Mouse (Mus musculus): ENCODE measurements at regions not wholly inside any gene's neighbourhood (a gene's known extent, or its start where the extent isn't known, plus 50 kb on each side); places are given as distances from the start of the nearest gene placed in this dataset.

GRCm38 (mm10) chr13:25547150-25548145 lies 277.1 kb upstream of the Nrsn1 start:
- no peaks in the 10 kb centered on the region for H3K9me3 ChIP-seq (ENCODE audit: control insufficient read depth, low read depth, low read length)
- no peak overlapping the region for H3K27ac ChIP-seq (ENCODE audit: low read length)
- H3K4me3 ChIP-seq (ENCODE audit: low read depth, low read length) = no peak overlapping the region
- H3K36me3 ChIP-seq (ENCODE audit: control insufficient read depth, insufficient read depth, low read length) = no peaks in the 10 kb centered on the region
- ATAC-seq (ENCODE audit: insufficient number of reproducible peaks, insufficient read depth, low FRiP score, low read depth) = no peak
- H3K27me3 ChIP-seq (ENCODE audit: control insufficient read depth, insufficient read depth, low read length) = no peaks in the 10 kb centered on the region
- no peak overlapping the region for H3K4me2 ChIP-seq (replicated peaks; ENCODE audit: low read depth, low read length)
- H3K9ac ChIP-seq (replicated peaks; ENCODE audit: low read depth, low read length) = no peak overlapping the region
- WGBS = 80% methylated on average over 12 of the region's 12 CpGs
- no peaks in the 10 kb centered on the region for H3K4me1 ChIP-seq (ENCODE audit: control insufficient read depth, insufficient read depth, low read length)

GRCm38 (mm10) chr13:25524094-25524493 lies 253.8 kb upstream of the Nrsn1 start:
- no peaks in the 10 kb centered on the region for H3K9me3 ChIP-seq (ENCODE audit: control insufficient read depth, low read depth, low read length)
- no peak overlapping the region for H3K27ac ChIP-seq (ENCODE audit: low read length)
- WGBS = 31% methylated on average over 3 of the region's 3 CpGs
- no peak overlapping the region for H3K4me3 ChIP-seq (ENCODE audit: low read depth, low read length)
- H3K27me3 ChIP-seq (ENCODE audit: control insufficient read depth, insufficient read depth, low read length) = no peaks in the 10 kb centered on the region
- ATAC-seq (ENCODE audit: insufficient number of reproducible peaks, insufficient read depth, low FRiP score, low read depth) = no peak
- no peaks in the 10 kb centered on the region for H3K36me3 ChIP-seq (ENCODE audit: control insufficient read depth, insufficient read depth, low read length)
- no peak overlapping the region for H3K9ac ChIP-seq (replicated peaks; ENCODE audit: low read depth, low read length)
- no peak overlapping the region for H3K4me2 ChIP-seq (replicated peaks; ENCODE audit: low read depth, low read length)
- H3K4me1 ChIP-seq (ENCODE audit: control insufficient read depth, insufficient read depth, low read length) = no peaks in the 10 kb centered on the region

- Histone ChIP-seq H3K4me2 (replicated peaks; ENCODE audit: low read depth, low read length) (no peak overlapping the region), H3K4me3 (ENCODE audit: low read depth, low read length) (no peak overlapping the region), H3K9me3 (ENCODE audit: control insufficient read depth, low read depth, low read length) (no peaks in the 10 kb centered on the region), H3K9ac (replicated peaks; ENCODE audit: low read depth, low read length) (no peak overlapping the region), H3K27me3 (ENCODE audit: control insufficient read depth, insufficient read depth, low read length) (no peaks in the 10 kb centered on the region), H3K4me1 (ENCODE audit: control insufficient read depth, insufficient read depth, low read length) (no peaks in the 10 kb centered on the region), H3K36me3 (ENCODE audit: control insufficient read depth, insufficient read depth, low read length) (no peaks in the 10 kb centered on the region), H3K27ac (ENCODE audit: low read length) (no peak overlapping the region)
- no peak for ATAC-seq (ENCODE audit: insufficient number of reproducible peaks, insufficient read depth, low FRiP score, low read depth)
Observed at GRCm38 (mm10) chr13:25507355-25507754, 237.1 kb upstream of the Nrsn1 start.

- Histone ChIP-seq H3K4me3 (ENCODE audit: low read depth, low read length) (no peak overlapping the region), H3K9me3 (ENCODE audit: control insufficient read depth, low read depth, low read length) (no peaks in the 10 kb centered on the region), H3K4me1 (ENCODE audit: control insufficient read depth, insufficient read depth, low read length) (no peaks in the 10 kb centered on the region), H3K27ac (ENCODE audit: low read length) (no peak overlapping the region), H3K4me2 (replicated peaks; ENCODE audit: low read depth, low read length) (no peak overlapping the region), H3K27me3 (ENCODE audit: control insufficient read depth, insufficient read depth, low read length) (no peaks in the 10 kb centered on the region), H3K9ac (replicated peaks; ENCODE audit: low read depth, low read length) (no peak overlapping the region), H3K36me3 (ENCODE audit: control insufficient read depth, insufficient read depth, low read length) (no peaks in the 10 kb centered on the region)
- ATAC-seq (ENCODE audit: insufficient number of reproducible peaks, insufficient read depth, low FRiP score, low read depth) = no peak
- 66% methylated on average over 7 of the region's 7 CpGs for WGBS
Observed at GRCm38 (mm10) chr13:25494492-25495034, 224.3 kb upstream of the Nrsn1 start.

GRCm38 (mm10) chr13:25490036-25490435 lies 219.7 kb upstream of the Nrsn1 start:
- no peaks in the 10 kb centered on the region for H3K27me3 ChIP-seq (ENCODE audit: control insufficient read depth, insufficient read depth, low read length)
- no peaks in the 10 kb centered on the region for H3K36me3 ChIP-seq (ENCODE audit: control insufficient read depth, insufficient read depth, low read length)
- no peaks in the 10 kb centered on the region for H3K4me1 ChIP-seq (ENCODE audit: control insufficient read depth, insufficient read depth, low read length)
- no peak overlapping the region for H3K4me2 ChIP-seq (replicated peaks; ENCODE audit: low read depth, low read length)
- H3K27ac ChIP-seq (ENCODE audit: low read length) = no peak overlapping the region
- no peak overlapping the region for H3K9ac ChIP-seq (replicated peaks; ENCODE audit: low read depth, low read length)
- H3K4me3 ChIP-seq (ENCODE audit: low read depth, low read length) = no peak overlapping the region
- H3K9me3 ChIP-seq (ENCODE audit: control insufficient read depth, low read depth, low read length) = no peaks in the 10 kb centered on the region
- ATAC-seq (ENCODE audit: insufficient number of reproducible peaks, insufficient read depth, low FRiP score, low read depth) = no peak
- 55% methylated on average over 4 of the region's 4 CpGs for WGBS

GRCm38 (mm10) chr13:25483309-25483708 lies 213.0 kb upstream of the Nrsn1 start:
- no peak overlapping the region for H3K9ac ChIP-seq (replicated peaks; ENCODE audit: low read depth, low read length)
- no peaks in the 10 kb centered on the region for H3K9me3 ChIP-seq (ENCODE audit: control insufficient read depth, low read depth, low read length)
- H3K36me3 ChIP-seq (ENCODE audit: control insufficient read depth, insufficient read depth, low read length) = no peaks in the 10 kb centered on the region
- no peak overlapping the region for H3K4me3 ChIP-seq (ENCODE audit: low read depth, low read length)
- H3K4me2 ChIP-seq (replicated peaks; ENCODE audit: low read depth, low read length) = no peak overlapping the region
- ATAC-seq (ENCODE audit: insufficient number of reproducible peaks, insufficient read depth, low FRiP score, low read depth) = no peak
- H3K4me1 ChIP-seq (ENCODE audit: control insufficient read depth, insufficient read depth, low read length) = no peaks in the 10 kb centered on the region
- no peak overlapping the region for H3K27ac ChIP-seq (ENCODE audit: low read length)
- no peaks in the 10 kb centered on the region for H3K27me3 ChIP-seq (ENCODE audit: control insufficient read depth, insufficient read depth, low read length)
- WGBS = 67% methylated on average over 1 of the region's 1 CpGs

GRCm38 (mm10) chr13:25451917-25452316 lies 181.6 kb upstream of the Nrsn1 start:
- Histone ChIP-seq H3K36me3 (ENCODE audit: control insufficient read depth, insufficient read depth, low read length) (no peaks in the 10 kb centered on the region), H3K4me3 (ENCODE audit: low read depth, low read length) (no peak overlapping the region), H3K27me3 (ENCODE audit: control insufficient read depth, insufficient read depth, low read length) (no peaks in the 10 kb centered on the region), H3K9me3 (ENCODE audit: control insufficient read depth, low read depth, low read length) (no peaks in the 10 kb centered on the region), H3K9ac (replicated peaks; ENCODE audit: low read depth, low read length) (no peak overlapping the region), H3K4me1 (ENCODE audit: control insufficient read depth, insufficient read depth, low read length) (no peaks in the 10 kb centered on the region), H3K27ac (ENCODE audit: low read length) (no peak overlapping the region), H3K4me2 (replicated peaks; ENCODE audit: low read depth, low read length) (no peak overlapping the region)
- ATAC-seq (ENCODE audit: insufficient number of reproducible peaks, insufficient read depth, low FRiP score, low read depth) = no peak
- WGBS = 75% methylated on average over 9 of the region's 9 CpGs

GRCm38 (mm10) chr13:25451357-25451861 lies 181.1 kb upstream of the Nrsn1 start:
- H3K27me3 ChIP-seq (ENCODE audit: control insufficient read depth, insufficient read depth, low read length) = no peaks in the 10 kb centered on the region
- H3K27ac ChIP-seq (ENCODE audit: low read length) = no peak overlapping the region
- 43% methylated on average over 13 of the region's 13 CpGs for WGBS
- H3K4me3 ChIP-seq (ENCODE audit: low read depth, low read length) = no peak overlapping the region
- H3K9ac ChIP-seq (replicated peaks; ENCODE audit: low read depth, low read length) = no peak overlapping the region
- no peak for ATAC-seq (ENCODE audit: insufficient number of reproducible peaks, insufficient read depth, low FRiP score, low read depth)
- no peaks in the 10 kb centered on the region for H3K9me3 ChIP-seq (ENCODE audit: control insufficient read depth, low read depth, low read length)
- no peaks in the 10 kb centered on the region for H3K4me1 ChIP-seq (ENCODE audit: control insufficient read depth, insufficient read depth, low read length)
- H3K4me2 ChIP-seq (replicated peaks; ENCODE audit: low read depth, low read length) = no peak overlapping the region
- no peaks in the 10 kb centered on the region for H3K36me3 ChIP-seq (ENCODE audit: control insufficient read depth, insufficient read depth, low read length)

All from stomach, embryonic 14.5 days (tissue).